Mouse (Mus musculus): ENCODE measurements at regions not wholly inside any gene's neighbourhood (a gene's known extent, or its start where the extent isn't known, plus 50 kb on each side); places are given as distances from the start of the nearest gene placed in this dataset.

DNA sequence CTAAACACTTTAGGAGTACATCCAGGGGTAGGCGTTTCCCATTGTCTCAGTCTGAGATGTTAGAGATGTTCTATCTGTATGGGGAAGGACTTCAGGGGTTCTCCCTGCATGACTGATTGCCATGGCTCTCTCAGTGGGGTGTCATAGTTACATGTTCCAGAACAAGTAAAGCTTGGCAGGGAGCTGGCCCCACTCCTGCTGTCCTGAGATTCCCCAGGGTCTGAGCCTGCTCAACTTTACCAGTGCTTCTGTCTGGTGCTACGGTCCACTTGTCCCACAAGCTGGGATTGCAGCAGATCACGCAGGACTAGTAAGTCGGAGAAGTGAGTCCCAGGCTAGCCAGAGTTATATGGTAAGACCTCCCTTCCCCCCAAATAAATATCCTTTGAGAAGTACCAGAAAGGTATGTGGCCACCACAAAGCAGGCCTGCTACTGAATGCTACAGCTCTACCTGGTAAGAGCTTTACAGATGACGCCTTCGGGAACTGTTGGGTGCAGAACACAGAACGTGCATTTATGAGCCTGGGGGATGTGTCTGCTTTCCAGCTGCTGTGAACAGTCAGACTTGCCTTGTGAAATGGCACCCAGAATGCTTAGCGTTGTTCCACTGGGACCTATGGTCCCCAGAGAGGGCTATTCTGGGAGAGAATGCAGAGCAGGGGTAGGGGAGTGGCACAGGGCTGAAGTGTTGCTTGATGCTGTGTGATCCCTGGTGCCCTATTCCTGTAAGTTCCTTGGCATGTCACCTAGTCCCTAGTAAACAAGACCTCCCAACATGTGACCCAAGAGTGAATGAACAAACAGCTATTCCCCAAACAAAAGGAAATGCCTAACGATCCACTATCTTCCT lies 148.9 kb upstream of the Tgfbr2 start:
- TF ChIP-seq CTCF (IDR thresholded peaks at IDR 0.05) (no peak), EP300 (IDR thresholded peaks at IDR 0.05; ENCODE audit: insufficient read depth, low read depth, low read length) (no peak), POLR2A (IDR thresholded peaks at IDR 0.05; ENCODE audit: insufficient read depth, low read depth, low read length) (no peak)
- intact Hi-C loops (cut with DNase I): loop anchor here (5.0 kb wide), 2 partner anchors 42 to 237 kb away; no protein-coding TSS in a partner anchor
- Histone ChIP-seq H3K4me3 (no peak overlapping the region), H3K27me3 (ENCODE audit: control insufficient read depth, insufficient read depth, low read length) (no peaks in the 10 kb centered on the region), H3K9ac (ENCODE audit: low read depth, low read length) (no peak overlapping the region), H3K27ac (peak overlapping the region; percentile 66), H3K36me3 (ENCODE audit: control insufficient read depth, insufficient read depth, low read length) (peaks cover 3% of the 10 kb centered on the region), H3K79me2 (replicated peaks; ENCODE audit: control insufficient read depth, insufficient read depth, low read length) (no peaks in the 10 kb centered on the region), H3K4me1 (ENCODE audit: control insufficient read depth, insufficient read depth, low read length) (peaks cover 20% of the 10 kb centered on the region)
- 67% methylated on average over 9 of the region's 9 CpGs for WGBS
- DNase-seq: peak; percentile 58 to 59

DNA sequence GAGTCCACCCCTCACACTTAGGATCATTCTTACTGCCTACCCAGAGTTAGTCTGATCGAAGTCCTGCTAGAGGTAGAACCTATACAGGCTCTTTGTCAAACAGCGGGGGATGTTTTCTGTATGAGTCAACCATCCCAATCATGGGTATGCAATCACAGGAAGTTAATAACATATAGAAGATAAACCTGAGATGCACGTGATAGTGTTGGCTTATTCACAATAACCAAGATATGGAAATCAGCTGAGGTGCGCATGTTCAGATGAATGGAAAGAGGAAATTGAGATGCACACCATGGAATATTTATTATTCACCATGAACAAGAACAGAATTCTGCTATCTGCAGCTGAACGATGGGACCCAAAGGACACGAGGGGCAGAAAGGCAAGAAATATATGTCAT lies 146.7 kb upstream of the Tgfbr2 start:
- no peak for DNase-seq
- TF ChIP-seq CTCF (IDR thresholded peaks at IDR 0.05) (no peak), POLR2A (IDR thresholded peaks at IDR 0.05; ENCODE audit: insufficient read depth, low read depth, low read length) (no peak), EP300 (IDR thresholded peaks at IDR 0.05; ENCODE audit: insufficient read depth, low read depth, low read length) (no peak)
- Histone ChIP-seq H3K4me1 (ENCODE audit: control insufficient read depth, insufficient read depth, low read length) (peaks cover 14% of the 10 kb centered on the region), H3K36me3 (ENCODE audit: control insufficient read depth, insufficient read depth, low read length) (no peaks in the 10 kb centered on the region; the same call in 1 of the 2 replicates), H3K27me3 (ENCODE audit: control insufficient read depth, insufficient read depth, low read length) (no peaks in the 10 kb centered on the region), H3K9ac (ENCODE audit: low read depth, low read length) (no peak overlapping the region), H3K27ac (peak overlapping the region; percentile 30), H3K79me2 (replicated peaks; ENCODE audit: control insufficient read depth, insufficient read depth, low read length) (no peaks in the 10 kb centered on the region), H3K4me3 (no peak overlapping the region)
- intact Hi-C loops (cut with DNase I): loop anchor here (5.0 kb wide), 2 partner anchors 40 to 235 kb away; no protein-coding TSS in a partner anchor
- 77% methylated on average over 6 of the region's 6 CpGs for WGBS

DNA sequence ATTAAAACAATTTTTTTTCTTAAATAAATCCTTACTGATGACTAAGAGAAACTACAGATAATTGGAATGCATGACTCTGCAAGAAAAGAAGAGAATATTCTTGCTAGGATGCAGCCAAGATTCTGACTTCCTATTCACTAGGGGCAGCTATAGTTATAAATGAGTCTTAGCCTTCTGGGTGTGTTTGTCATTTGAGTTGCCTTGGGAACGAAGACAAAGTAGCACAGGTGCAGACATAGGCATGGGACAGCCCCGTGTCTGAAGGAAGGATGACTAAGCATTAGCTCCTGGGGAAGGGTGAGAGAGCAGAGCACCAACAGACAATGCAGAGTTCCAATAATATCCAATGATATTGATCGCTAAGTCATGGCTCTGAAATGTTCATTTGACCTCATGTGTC lies 144.3 kb upstream of the Tgfbr2 start:
- Histone ChIP-seq H3K36me3 (ENCODE audit: control insufficient read depth, insufficient read depth, low read length) (no peaks in the 10 kb centered on the region), H3K79me2 (replicated peaks; ENCODE audit: control insufficient read depth, insufficient read depth, low read length) (no peaks in the 10 kb centered on the region), H3K9ac (ENCODE audit: low read depth, low read length) (no peak overlapping the region), H3K4me3 (no peak overlapping the region), H3K27me3 (ENCODE audit: control insufficient read depth, insufficient read depth, low read length) (no peaks in the 10 kb centered on the region), H3K4me1 (ENCODE audit: control insufficient read depth, insufficient read depth, low read length) (peaks cover 14% of the 10 kb centered on the region), H3K27ac (no peak overlapping the region)
- no peak for DNase-seq
- intact Hi-C loops (cut with DNase I): no loop called here
- TF ChIP-seq CTCF (IDR thresholded peaks at IDR 0.05) (no peak), EP300 (IDR thresholded peaks at IDR 0.05; ENCODE audit: insufficient read depth, low read depth, low read length) (no peak), POLR2A (IDR thresholded peaks at IDR 0.05; ENCODE audit: insufficient read depth, low read depth, low read length) (no peak)
- 54% methylated on average over 3 of the region's 3 CpGs for WGBS

DNA sequence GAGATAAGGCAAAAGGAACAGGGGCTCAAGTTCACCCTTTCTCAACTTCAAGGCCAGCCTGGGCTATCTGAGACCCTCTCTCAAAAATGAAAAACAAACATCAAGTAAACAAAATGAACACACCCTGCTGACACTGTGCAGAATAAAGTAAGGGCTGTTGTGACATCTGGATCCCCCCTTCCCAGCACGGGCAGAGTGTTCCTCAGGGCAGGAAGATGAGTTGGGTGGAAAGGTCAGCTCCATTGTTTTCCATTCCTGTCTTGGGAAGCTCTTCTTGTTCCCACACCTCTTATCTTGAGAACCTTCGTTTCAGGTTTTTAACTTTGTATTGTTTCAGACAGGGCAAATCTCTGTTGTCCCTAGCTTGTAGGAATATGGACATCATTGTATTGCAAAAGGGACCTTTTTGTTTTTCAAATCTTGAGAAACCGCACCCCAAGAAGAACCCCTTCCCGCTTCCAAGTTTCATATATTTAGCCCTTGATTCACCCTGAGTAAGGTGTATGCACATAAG lies 141.5 kb upstream of the Tgfbr2 start:
- no peaks in the 10 kb centered on the region for H3K79me2 ChIP-seq (replicated peaks; ENCODE audit: control insufficient read depth, insufficient read depth, low read length)
- 55% methylated on average over 4 of the region's 4 CpGs for WGBS
- no peak for TF ChIP-seq EP300 (IDR thresholded peaks at IDR 0.05; ENCODE audit: insufficient read depth, low read depth, low read length)
- no peak for TF ChIP-seq CTCF (IDR thresholded peaks at IDR 0.05)
- no peak for TF ChIP-seq POLR2A (IDR thresholded peaks at IDR 0.05; ENCODE audit: insufficient read depth, low read depth, low read length)
- no peak overlapping the region for H3K9ac ChIP-seq (ENCODE audit: low read depth, low read length)
- peaks cover 12% of the 10 kb centered on the region for H3K4me1 ChIP-seq (ENCODE audit: control insufficient read depth, insufficient read depth, low read length)
- DNase-seq: no peak
- H3K36me3 ChIP-seq (ENCODE audit: control insufficient read depth, insufficient read depth, low read length): no peaks in the 10 kb centered on the region
- intact Hi-C loops (cut with DNase I): no loop called here
- H3K4me3 ChIP-seq: no peak overlapping the region
- H3K27ac ChIP-seq: no peak overlapping the region
- no peaks in the 10 kb centered on the region for H3K27me3 ChIP-seq (ENCODE audit: control insufficient read depth, insufficient read depth, low read length)

DNA sequence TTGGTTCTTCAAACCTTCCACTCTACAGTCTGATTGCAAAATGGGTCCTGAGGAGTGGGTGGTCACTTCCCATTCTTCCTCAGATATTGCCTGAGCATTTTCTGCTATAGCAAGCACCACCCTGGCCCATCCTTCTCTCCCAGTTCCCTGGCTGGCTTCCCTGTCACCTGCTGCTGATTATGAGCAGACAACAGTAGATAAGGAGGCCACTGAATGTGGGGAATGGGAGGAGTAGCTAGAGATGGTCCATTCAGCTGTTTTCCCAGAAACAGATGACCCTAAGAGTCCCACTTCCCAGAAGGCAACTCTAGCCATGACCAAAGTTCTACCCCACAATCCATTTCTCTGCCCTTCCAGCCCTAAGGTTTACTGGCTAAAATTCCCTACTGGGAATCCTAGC lies 139.6 kb upstream of the Tgfbr2 start:
- TF ChIP-seq POLR2A (IDR thresholded peaks at IDR 0.05; ENCODE audit: insufficient read depth, low read depth, low read length) (no peak), EP300 (IDR thresholded peaks at IDR 0.05; ENCODE audit: insufficient read depth, low read depth, low read length) (no peak), CTCF (IDR thresholded peaks at IDR 0.05) (no peak)
- peak overlapping the region; percentile 20 for H3K27ac ChIP-seq

More for the DNA sequence above, 139.6 kb upstream of the Tgfbr2 start:
- Histone ChIP-seq H3K36me3 (ENCODE audit: control insufficient read depth, insufficient read depth, low read length) (no peaks in the 10 kb centered on the region), H3K79me2 (replicated peaks; ENCODE audit: control insufficient read depth, insufficient read depth, low read length) (no peaks in the 10 kb centered on the region), H3K4me3 (no peak overlapping the region), H3K27me3 (ENCODE audit: control insufficient read depth, insufficient read depth, low read length) (no peaks in the 10 kb centered on the region), H3K4me1 (ENCODE audit: control insufficient read depth, insufficient read depth, low read length) (peaks cover 5% of the 10 kb centered on the region), H3K9ac (ENCODE audit: low read depth, low read length) (no peak overlapping the region)
- DNase-seq: no peak
- intact Hi-C loops (cut with DNase I): no loop called here

Data from heart, adult 2 months (tissue).